Mouse (Mus musculus) neutrophil, adult 65 days (primary cell): Measurements from ENCODE around the gene Slc25a29. TPM values are rescaled to one million over a fixed set of nuclear protein-coding genes. Genes with fewer than 3 reads are reported as not detected.

Source experiments
- total RNA-seq: library from RNA; stranded (reverse); gene quantifications from 2 replicates; pipeline ENCODE4 v1.2.4, GENCODE M21; 2023

Gene Slc25a29
- total RNA-seq: 2.7 and 3.6 TPM in 2 replicates

GRCm38 (mm10) chr12:108835840-108836409 is at the start of gene Slc25a29, which contains the start of gene Slc25a47:
TSS of gene Slc25a29 (minus strand) at chr12:108835883.
TSS of gene Slc25a47 (plus strand) at chr12:108836046.

DNA sequence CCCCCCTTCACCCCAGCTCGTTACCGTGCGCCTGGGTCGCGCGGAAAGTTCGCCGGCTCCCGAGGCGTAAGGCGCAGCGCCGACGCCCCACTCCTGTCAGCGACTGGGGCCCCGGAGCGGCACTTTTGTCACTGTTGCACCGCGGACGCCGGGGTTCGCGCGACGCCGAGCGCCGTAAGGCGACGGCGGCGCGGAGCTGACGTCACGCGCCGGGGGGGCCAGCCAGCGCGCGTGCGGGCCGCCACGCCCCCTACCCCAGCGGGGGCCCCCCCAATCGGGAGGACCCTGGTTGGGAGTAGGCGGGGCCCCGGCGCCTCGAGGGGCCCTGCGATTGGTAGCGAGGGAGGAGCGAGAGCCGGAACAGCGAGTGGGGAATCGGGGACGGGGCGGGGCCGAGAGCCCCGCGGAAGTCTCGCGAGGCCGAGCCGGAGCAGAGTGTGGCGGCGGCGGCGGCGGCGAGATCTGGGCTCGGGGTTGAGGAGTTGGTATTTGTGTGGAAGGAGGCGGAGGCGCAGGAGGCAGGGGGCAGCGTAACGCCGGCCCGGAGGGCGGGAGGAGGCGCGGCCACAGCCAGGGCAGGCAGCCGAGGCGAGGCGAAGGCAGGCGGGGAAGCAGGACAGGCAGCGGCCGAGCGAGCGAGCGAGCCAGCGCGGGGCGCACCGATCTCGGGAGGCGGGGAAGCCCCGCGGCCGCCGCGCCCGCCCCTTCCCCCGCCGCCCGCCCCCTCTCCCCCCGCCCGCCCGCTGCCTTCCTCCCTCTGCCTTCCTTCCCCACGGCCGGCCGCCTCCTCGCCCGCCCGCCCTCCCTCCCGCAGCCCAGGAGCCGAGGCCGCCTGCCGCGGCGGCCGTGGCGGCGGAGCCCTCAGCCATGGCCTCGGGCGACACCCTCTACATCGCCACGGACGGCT is 42.9 kb downstream of the Slc25a29 start, which contains the start of gene Yy1:
Gene Yy1 (plus strand): TSS at position 428 of the 907 bp plus-strand sequence.

Other genes with a start within 250 kb of the Slc25a29 start
- gene Degs2, start 133.6 kb downstream of the Slc25a29 start, total RNA-seq: not detected in 2 replicates
- 58.4 and 60.2 TPM in 2 replicates for gene Yy1, start 42.9 kb downstream of the Slc25a29 start, total RNA-seq
- 0.91 and 2.1 TPM in 2 replicates for gene Slc25a47, start 163 bp upstream of the Slc25a29 start, total RNA-seq
- 4.2 and 4.8 TPM in 2 replicates for gene Wdr25, start 57.7 kb upstream of the Slc25a29 start, total RNA-seq
- 17.0 and 18.7 TPM in 2 replicates for gene Wars, start 58.3 kb upstream of the Slc25a29 start, total RNA-seq
- 0.16 TPM in 1 of 2 replicates, not detected in the other for gene Begain, start 232.3 kb upstream of the Slc25a29 start, total RNA-seq